Mouse (Mus musculus): ENCODE results near the gene Clec11a.
A peak's percentile ranks its signal among the peaks of the same experiment; 100 is the strongest.
"Not testable (repeated sequence)": the region's sequence is repeated elsewhere in the genome, so short reads cannot be mapped to it uniquely, and the experiment has no call there.

Clec11a gene

GRCm38 (mm10) chr7:44322290-44322689, 15.6 kb upstream of the Clec11a start:
- no peak for DNase-seq

DNA sequence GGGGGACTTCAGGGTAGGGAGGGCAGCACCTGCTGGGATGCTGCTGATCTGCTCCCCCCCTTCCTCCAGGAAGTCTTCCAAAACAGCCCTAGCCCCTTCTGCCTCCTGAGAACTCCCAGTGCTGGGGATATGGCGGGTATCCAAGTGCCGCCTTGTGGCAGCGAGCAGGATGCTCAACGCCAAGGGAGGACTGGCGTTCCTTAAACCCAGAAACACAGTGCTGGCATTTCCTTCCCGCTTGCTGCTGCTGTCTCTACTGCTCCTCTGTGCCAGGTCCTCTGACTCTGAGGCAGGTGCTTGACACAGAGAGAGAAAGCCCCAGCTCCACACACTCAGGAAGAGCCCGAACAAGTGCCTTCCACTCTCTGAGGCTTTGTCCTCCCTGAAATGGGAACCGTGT, 14.2 kb upstream of the Clec11a start:
- DNase-seq = no peak

DNA sequence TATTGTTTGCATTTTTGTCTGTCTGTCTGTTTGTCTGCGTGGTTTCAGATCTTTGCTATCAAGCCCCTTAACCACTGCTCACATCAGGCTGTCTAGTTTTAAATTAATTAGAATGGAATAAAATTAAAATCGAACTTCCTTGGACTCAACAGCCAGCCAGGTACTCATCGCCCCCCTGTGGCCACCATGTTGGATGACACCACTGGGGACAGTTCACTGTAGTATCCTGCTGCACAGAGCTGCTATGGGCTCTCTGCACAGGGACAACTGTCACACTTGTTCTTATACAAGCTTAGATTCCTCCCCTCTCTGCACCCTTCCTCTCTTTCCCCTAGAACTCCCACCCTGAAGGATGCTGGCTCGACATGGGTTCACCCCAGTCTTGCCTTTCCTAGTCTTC, 11.2 kb upstream of the Clec11a start:
- DNase-seq = peak; percentile 60 to 66

DNA sequence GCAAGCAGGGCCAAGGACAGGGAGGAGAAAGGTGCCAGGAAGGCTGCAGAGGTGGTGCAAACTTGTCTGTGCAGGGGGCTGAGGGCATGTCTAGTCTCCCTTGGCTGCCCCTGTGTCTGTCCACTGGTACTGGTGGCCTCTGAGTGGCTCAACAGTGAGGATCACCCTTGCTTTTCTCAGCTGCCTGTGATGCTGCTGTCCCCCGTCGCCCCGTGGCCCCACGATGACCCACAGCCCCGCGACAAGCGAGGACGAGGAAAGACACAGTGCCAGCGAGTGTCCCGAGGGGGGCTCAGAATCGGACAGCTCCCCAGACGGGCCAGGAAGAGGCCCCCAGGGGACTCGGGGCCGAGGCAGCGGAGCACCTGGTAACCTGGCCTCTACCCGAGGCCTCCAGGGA, 5.8 kb upstream of the Clec11a start:
- no peak for DNase-seq

- peak; percentile 36 to 57 for DNase-seq
Measured at GRCm38 (mm10) chr7:44311713-44312304, 5.1 kb upstream of the Clec11a start.

- peak; percentile 52 to 60 for DNase-seq
Measured at GRCm38 (mm10) chr7:44310878-44311712, 4.4 kb upstream of the Clec11a start.

DNA sequence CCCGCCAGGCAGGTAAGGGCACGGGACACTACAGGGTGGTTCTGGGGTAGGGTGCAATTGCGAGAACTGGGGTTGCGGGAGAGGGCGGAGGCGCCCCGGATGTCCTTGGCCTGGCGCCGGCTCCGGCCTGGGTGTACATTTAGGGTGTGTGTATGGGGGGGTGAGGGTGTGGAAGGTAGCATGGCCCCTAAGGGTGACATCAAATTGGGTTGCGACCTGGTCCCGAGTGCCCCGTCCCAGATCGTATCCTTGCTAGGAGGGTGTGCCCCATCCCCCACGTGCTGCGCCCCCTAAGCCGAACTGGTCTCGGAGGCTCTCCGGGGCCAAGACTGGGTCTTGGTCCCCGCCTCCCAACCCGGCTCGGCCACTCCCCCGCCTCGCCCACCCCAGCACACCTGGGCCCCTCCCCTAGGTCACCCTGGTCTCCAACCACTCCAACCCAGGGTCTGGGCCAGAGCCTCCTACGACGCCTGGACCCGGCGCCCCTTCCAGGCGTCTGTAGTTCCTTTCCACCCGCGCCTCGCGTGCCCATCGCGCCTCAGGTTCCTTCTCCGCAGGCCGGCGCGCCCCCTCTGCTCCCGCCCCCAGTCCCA, 3.7 kb upstream of the Clec11a start:
- DNase-seq = peak; percentile 39 to 57

- DNase-seq = peak; percentile 25 to 42
Measured at GRCm38 (mm10) chr7:44309475-44310284, 3.0 kb upstream of the Clec11a start, which contains the start of gene Shank1. Shank1 (plus strand) TSS chr7:44310253.

DNA sequence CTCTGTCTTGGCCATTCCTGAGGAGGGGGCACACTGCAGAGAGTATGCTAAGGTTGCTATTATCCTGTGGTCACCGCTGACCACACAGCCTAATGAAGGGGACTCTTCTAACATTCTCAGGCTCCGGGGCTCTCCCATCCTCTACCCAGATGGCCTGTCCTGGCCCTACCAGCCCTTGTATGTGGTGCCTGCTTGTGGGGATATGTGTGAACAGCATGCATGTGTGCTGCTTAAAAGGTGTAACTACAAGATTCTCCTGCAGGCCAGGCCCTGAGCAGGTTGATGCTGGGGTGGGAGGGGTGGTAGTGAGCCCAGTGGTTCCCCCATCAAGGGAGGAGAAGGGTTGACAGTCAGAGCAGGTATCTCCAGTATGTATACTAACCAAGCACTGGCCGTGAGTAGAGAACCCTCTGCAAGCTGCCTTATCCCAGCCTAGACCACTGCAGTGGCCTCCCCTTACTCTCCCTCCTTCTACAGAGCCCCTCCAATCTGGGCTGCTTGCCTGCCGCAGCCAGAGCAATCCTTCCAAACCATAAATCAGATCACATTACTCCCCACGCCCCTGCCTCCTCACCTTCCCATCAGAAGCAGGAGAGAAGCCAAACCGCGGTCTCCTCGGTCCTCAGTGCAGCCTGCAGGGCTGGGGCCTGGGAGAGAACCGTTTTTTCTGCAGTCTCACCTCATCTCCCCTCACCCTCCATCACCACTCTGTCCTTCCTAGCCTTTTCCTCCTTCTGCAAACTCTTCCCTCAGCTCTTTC, 739 bp upstream of the Clec11a start:
- DNase-seq = no peak

GRCm38 (mm10) chr7:44305686-44306085, 1.0 kb downstream of the Clec11a start:
- no peak for DNase-seq

GRCm38 (mm10) chr7:44304775-44305641, 1.7 kb downstream of the Clec11a start:
- DNase-seq = peak; percentile 96 to 98

DNA sequence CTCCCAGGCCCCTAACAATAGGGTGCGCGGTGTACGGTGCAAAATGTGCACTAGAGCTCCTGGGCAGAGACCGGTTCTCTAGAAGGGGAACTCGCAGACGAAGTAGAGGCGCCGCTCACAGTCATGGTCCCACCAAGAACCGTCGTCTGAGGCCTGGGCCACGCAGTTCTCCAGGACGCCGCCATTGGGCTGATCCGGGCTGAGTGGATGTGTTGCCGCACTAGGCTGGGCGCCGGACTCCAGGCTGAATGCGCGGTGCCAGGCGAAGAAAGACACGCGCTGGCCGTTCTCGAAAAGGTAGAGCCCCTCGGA, 2.3 kb downstream of the Clec11a start:
- no peak for DNase-seq

DNA sequence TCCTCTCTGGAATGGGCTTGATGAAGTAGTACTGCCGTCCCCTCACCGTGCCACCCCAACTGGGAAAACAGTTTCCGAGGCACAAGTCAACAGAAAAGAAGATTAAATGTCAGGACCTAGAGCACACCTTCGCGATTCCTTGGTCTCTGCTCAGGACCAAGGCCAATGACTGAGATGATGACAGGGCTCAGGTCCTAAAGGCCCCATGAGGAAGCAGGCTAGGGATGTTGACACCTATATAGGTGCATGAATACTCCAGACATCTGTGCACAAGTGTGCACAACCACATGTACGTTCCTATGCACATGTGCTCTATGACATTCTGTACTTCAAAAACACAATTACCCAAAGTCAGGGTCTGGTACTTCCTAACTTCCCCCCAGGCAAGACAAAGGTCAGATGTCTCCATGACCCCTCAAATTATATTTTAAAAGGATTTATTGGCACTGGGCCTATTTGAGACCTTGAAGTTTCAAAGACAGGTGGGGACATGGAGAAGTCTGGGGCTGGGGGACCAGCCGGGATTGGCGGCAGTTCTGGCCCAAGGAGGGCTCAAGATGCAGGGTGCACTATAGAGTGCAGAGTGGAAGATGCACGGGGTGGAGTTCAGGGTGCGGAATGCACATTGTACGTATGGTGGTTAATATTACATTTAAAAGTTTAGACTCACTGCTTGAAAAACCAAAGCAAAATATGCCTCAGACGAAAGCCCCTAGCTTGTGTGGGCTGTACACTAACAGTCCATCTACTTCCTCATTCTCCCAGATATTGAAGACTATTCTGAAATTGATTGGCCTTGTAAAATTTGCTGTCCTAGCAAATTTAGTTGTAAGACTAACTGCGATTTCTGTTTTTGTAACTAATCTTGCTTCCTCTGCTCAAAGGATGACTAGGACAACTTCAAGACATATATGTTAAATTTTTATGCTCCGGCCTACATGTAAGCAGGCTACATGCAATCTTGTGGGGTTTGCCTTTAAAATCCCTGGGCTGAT, 3.1 kb downstream of the Clec11a start:
- DNase-seq = no peak

DNA sequence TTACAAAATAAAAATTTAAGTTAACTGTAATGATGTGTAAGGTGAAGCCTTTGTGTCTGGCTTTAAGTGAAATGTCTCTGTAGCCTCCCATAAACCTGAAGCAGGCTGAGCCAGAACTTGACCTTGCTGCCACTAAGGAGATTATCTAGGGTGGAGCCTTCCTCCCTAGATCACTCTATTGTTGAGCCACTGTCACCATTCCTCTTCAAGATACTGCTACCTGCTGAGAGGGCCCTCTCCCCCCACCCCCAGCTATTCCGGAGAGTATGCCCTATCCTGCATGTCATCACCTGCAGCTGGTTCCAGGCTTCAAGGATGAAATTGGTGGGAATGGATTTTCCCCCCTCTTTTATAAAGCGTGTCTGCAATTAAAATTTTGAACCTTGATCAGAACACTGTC, 9.2 kb downstream of the Clec11a start:
- not testable (repeated sequence) for DNase-seq

GRCm38 (mm10) chr7:44291418-44291817, 15.3 kb downstream of the Clec11a start:
- DNase-seq = no peak

DNA sequence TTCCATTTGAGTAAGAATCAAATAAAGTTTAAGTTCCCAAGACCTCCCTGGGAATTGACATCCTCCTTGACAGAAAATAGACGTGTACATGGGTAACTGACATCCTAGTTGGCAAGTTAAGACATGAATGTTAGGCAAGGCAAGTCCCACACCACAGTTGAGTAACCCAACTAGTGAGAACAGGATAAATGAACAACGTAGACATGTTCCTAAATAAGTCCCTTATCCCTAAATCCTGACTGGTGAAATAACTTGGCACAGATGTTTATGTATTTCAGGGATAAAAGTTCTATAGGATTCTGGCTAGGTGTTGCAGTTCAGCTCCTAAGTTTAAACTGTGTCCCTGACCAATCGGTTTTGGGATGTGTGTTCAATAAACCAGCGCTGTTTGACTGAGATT, 15.7 kb downstream of the Clec11a start:
- no peak for DNase-seq

DNA sequence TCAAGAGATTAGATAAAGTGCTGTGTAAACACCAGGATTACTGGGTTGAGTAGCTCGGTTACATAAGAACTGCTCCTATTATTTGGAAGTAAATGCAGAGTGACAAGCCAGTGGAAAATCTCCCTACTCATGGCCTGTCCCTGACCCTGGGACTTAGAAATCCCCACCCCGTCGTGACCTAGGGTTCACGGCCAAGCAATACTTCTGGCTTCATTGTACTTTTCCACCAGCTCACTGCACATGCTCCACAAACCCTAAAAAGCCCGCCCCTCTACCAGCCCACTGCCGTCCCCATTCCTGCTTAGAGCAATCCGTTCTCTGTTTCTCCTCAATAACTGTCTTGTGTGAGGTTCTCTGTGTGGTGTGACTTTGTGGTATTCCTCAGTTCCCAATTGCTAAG, 18.9 kb downstream of the Clec11a start:
- no peak for DNase-seq

DNA sequence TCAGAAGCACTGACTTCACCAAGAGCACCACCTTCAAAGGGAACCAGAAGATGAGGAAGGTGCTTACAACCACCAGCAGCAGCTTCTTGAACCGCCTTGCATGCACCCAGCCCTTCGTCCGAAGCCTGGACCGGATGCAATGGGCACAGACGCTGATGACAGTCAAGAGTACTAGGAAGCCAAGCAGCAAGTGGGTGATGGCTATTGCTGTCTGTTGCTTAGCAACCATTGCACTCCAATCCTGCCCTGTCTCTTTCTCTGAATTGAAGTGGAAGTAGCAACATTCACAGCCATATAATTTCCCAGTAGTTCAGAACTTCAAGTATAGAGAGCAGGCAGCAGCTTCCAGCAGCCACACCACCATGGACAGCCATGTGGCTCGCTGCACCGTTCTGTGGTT, 25.1 kb downstream of the Clec11a start:
- no peak for DNase-seq

GRCm38 (mm10) chr7:44280959-44281358, 25.7 kb downstream of the Clec11a start:
- no peak for DNase-seq

- peak; percentile 51 to 56 for DNase-seq
Measured at GRCm38 (mm10) chr7:44277250-44277622, 29.5 kb downstream of the Clec11a start.
